Mouse (Mus musculus) frontal cortex, postnatal 14 days (tissue): Measurements from ENCODE around the gene Wdr83.
A peak's percentile ranks its signal among the peaks of the same experiment; 100 is the strongest.
"Not testable (repeated sequence)": the region's sequence is repeated elsewhere in the genome, so short reads cannot be mapped to it uniquely, and the experiment has no call there.

ENCODE experiments used
- DNase-seq, 2 experiments: peaks; one replicate each; pipeline ENCODE4 v3.0.0; 2022; ENCODE audit warnings: low spot score in 2 of 2

The Wdr83 gene

DNA sequence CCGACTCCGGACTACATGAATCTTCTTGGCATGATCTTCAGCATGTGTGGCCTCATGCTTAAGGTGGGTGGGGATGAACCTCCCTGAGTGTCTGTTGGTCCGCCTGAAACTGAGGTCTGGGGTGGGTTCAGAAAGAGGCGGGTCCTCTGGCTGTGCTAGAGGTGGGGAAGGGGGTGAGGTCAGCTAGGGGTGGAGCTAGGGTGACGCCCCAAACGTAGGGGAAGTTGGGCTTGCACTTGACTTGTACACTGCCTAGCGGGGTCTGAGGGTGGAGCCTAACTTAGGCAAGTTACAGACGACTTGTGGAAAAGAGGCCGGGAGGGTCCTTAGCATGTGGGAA, at the start of gene Wdr83:
Gene Wdr83, minus strand, starts transcription at position 91 of the 340 bp plus-strand sequence.
- DNase-seq, result no peak

DNA sequence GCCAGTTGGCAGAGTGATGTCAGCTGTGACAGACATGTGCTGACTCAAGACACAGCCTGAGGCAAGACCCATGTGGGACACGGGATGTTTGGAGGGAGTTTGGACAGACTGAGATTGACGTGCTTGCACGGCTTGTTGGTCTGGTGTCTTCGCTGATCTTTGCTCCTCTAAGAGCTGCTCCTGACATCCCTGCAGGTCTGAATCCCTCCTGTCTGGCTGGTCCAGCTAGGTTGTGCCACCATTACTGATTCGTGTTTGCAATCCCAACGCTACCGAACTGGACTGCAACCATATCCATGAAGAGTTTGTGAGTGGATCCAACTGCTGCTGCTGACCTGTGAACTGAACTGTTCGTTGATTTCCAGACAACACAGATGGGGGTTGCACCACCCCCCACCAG, 42.6 kb upstream of the Wdr83 start:
- DNase-seq, result no peak

DNA sequence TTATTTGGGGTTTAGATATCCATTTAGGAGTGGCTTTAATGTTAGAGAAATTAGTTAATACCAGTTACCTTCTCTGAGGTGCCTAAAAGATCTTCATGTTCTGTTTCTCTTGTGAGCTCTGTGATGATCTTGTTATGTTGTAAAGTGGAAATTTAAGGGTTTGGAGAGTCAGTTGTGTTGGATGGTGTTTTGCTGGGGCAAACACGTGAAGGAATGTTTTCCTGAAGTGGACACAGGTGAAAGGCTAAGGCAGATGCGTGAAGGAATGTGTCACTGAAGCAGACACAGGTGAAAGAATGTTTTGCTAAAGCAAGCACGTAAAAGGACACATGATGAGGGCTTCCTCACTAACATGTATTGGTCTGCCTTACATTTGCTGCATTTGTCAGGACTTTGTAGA, 41.9 kb upstream of the Wdr83 start, which contains the start of gene Zfp791:
Gene Zfp791, minus strand, starts transcription at position 101 of the 400 bp plus-strand sequence.
- DNase-seq, result no peak

DNA sequence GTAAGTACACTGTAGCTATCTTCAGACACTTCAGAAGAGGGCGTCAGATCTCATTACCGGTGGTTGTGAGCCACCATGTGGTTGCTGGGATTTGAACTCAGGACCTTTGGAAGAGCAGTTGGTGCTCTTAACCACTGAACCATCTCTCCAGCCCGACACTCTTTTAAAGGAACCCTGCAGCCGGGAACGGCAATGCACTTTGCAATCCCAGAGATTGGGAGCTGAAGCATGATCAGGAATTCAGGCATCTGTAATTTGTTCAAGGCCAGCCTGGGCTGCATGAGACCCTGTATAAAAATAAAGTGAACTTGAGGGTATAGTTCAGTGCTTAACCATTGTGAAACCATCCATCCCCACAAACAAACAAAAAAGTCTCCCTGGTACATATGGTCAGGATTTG, 39.1 kb upstream of the Wdr83 start:
- DNase-seq, result not testable (repeated sequence)

DNA sequence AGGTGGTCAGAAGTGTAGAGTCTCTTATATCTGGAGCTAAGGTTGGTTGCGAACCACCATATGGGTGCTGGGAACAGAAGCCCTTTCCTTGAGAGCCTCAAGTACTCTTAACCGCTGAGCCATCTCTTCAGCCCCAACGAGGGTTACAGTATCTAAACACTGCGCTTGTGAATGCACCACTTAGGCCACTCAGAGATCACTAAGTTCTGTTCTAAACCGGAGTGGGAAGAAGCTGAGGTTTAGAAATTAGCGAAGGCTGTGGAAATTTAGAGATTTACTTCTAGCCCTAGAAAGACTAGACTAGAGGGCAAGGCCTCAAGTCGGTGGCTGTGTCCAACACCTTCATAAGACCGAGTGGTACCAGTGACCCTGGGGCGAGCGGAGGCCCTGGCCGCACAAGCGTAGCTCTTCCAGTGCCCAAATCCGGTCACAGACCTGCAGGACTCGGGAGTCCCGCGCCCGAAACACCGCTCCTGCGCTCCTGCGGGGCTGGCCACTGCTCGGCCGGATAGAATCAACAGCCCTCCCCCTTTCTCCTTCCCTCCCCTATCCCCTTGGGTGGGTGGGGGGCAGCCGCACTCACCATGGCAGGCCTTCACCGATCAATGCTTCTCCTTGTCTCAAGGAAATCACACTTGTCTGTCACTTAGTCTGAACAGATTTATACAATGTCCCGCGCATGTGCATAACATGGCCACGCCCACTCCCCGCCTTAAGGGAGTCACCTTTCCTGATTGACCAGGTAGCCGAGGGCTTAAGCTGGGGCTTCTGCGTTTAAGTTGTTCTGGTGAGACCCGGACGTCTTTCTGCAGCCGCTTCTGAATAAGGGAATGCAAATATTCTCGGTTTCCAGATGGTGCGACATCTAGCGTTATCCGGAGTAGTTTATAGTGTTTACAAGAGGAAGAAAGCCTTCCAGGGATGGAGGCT, 38.2 kb upstream of the Wdr83 start:
- peak; percentile 73 to 75 for DNase-seq

DNA sequence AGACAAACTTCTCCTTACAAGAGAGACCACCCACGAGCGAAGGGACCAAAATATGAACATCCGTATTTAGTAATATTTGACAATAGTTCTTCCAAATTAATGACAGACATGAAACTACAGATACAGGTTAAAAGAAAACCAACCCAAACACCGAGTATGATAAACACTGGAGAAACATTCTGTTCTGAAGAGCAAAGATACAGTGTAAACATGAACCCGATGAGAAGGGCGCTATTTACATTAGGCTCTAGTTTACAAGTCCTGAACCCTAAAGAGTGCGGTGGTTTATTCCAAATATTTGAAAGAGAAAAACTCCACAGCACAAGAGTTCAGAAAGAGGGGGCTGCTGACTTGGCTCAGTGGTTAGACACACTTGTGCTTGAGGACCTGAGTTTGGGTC, 35.9 kb upstream of the Wdr83 start:
- DNase-seq, result no peak

DNA sequence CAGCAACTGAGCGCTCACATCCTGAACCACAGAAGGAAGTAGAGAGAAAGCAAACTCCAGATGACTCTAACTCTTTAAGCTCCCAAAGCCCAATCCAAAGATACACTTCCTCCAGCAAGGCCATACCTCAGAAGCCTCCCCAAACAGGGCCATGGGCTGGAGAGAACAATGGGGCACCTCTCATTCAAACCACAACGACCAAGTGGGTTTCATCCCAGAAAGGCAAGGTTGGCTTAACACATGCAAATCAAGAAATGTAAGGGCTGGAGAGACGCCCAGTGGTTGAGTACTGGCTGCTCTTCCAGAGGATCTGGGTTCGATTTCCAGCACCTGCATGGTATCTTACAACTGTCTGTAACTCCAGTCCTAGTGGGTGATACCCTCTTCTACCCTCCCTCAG, 34.4 kb upstream of the Wdr83 start:
- no peak for DNase-seq

DNA sequence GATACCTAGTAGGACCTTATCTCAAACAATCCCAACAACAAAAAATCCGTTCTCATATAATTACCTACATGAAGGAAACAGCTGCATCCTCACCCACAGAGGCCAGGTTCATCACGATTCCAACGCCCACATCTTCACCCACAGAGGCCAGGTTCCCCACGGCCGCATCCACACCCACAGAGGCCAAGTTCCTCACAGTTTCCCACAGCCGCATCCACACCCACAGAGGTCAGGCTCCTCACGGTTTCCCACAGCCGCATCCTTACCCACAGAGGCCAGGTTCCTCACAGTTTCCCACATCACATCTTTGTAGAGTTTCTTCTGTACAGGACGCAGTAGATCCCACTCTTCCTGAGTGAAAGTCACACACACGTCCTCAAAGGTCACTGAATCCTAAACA, 32.1 kb upstream of the Wdr83 start:
- no peak for DNase-seq

DNA sequence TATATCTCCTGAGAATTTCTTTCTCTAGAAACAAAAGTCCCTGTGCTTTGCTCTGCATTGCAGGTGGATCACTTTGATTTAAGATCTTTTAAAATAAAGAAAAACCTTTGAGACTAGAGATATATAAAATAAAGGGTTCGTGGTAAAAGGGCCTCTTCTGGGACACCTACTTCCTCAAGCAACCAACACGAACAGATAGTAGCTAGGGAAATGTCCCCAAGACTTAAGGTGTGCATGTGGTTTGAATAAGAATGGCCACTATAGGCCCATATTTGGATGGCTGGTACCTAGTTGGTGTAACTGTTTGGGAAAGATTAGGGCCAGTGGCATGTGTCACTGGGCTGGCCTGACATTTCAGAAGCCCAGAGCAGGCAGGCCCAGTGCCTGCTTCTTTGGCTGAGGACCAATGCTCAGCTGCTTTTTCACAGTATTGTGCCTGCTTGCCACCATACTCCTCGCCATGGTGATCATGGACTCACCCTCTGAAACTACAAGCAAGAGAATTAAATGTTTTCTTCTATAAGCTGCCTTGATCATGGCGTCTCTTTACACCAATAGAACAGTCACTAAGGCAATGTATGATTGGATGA, 19.1 kb upstream of the Wdr83 start:
- no peak for DNase-seq

DNA sequence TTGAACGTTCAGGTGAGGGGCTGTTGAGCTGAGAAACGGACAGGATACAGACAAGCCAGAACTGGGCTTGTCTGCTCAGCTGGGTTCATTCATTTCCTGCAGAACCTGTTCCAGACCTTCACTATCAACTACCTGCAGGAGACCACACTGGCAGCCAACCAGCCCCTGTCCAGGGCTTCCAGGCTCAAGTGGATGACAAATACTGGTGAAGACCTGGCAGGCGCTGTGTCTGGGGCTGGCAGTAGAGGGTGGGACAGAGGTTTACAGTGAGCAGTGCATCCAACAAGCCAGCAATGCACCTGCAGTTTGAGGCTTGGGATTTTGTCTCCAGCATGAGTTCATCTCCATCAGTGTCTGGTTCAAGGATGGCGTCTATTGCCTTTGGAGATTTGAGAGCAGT, 15.7 kb upstream of the Wdr83 start:
- no peak for DNase-seq

DNA sequence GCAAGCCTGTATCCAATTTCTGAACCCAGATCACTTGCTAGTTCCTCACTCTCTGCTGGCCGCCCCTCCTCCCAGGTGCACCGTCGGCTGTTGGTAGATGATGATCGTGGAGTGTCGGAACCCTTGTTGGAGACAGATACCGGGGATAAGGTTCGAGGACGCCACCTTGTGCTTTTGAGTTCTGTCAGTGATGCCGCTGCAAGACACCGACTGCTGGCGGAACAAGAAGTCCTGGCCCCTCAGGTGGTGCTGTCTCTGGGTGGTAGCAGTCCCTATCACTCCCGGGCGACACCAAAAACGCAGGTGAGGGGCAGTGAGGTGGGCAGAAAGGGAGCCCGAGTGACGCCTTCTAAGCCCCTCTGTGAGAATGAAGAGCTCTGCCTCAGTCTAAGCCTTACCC, 15.1 kb upstream of the Wdr83 start:
- DNase-seq, result no peak

DNA sequence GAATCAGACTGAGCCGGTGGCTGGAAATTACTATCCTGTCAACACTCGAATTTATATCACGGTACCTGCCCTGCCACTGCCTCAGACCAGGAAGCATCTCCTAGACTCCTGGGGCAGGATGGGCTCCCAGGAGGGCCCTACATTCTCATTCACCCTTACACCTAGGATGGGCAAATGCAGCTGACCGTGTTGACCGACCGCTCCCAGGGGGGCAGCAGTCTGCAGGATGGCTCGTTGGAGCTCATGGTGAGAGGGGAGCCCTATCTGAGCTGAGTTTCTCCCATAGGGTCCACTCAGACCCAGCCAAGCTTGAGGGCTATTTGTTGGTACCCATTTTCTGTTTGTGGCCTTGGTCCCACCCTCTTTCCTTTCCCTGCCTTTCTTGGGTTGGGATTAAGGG, 14.5 kb upstream of the Wdr83 start:
- DNase-seq, result no peak

DNA sequence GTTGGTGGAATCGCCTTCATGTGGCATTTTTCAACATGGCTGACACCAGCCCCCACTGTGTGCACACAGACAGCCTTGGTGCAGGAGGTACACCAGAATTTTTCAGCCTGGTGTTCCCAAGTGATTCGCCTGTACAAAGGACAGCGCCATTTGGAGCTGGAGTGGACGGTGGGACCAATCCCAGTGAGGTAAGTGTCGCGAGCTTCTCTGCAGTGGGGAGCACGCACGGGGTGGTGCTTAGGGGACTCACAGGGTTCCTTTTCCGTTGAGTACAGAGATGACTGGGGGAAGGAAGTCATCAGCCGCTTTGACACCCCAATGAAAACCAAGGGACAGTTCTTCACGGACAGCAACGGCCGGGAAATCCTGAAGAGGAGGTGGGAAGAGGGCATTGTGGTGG, 13.9 kb upstream of the Wdr83 start:
- no peak for DNase-seq

DNA sequence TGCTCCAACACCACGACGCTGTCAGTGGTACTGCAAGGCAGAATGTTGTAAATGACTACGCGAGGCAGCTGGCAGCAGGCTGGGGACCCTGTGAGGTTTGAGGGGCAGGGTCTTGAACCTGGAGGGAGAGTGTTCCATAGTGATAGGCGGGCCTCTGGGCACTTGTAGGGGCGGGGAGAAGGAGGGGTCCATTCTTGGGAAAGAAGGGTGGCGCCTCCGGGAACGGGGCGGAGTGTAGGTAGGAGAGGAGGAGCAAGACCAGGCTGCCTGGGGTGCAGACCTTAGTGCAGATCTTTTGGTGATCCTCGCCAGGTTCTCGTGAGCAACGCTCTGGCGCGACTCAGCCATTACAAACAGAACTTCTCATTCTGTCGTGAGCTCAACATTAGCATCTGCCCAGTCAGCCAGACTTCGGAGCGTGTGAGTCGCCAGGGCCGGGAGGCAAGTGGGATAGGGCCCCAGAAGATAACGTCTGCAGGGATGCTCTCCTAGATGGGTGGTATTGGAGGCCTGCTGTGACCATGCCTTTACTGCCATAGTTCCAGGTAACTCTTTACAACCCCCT, 10.5 kb upstream of the Wdr83 start:
- no peak for DNase-seq

DNA sequence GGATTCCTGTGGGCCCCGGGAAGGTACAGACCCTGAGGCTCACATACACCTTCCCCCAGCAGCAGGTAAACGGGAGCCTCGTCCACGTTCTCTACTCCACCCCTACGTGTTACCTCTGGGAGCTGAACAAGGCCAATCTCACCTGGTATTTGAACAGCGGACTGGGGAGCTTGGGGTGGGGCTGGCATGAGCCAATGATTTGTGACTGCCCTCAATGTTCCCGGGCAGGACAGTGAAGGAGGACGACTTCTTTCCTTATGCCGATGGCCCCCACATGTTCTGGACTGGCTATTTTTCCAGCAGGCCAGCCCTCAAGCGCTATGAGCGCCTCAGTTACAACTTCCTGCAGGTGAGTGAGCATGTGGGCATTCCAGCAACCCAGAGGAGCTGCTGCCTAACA, 9.8 kb upstream of the Wdr83 start:
- no peak for DNase-seq

DNA sequence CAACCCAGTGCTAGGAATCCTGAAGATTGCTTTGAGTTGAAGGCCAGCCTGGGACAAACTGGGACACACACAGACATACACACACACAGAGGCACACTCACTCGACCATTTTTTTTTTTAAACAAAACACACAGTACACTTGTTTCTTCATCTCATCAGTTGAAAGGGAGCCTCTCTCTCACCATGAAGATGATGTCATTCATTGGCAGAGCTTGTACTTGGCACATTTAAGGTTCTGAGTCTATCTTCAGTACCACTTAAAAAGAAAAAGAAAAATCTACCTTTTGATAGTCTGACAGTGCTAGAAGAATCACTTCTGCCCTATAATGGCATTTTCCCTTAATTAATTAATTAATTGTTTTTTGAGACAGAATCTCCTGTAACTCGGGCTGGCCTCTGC, 7.7 kb upstream of the Wdr83 start:
- DNase-seq, result no peak

DNA sequence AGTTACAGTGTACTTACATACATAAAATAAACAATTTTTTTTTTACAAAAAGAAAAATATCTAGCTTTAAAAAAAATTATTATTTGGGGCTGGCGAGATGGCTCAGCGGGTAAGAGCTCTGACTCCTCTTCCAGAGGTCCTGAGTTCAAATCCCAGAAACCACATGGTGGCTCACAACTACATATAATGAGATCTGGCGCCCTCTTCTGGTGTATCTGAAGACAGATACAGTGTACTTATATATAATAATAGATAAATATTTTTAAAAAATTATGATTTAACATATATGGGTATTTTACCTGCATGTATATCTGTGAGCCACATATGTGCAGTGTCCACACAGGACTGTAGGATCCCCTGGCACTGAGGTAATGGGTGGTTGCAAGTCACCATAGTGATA, 5.1 kb upstream of the Wdr83 start:
- DNase-seq, result no peak

DNA sequence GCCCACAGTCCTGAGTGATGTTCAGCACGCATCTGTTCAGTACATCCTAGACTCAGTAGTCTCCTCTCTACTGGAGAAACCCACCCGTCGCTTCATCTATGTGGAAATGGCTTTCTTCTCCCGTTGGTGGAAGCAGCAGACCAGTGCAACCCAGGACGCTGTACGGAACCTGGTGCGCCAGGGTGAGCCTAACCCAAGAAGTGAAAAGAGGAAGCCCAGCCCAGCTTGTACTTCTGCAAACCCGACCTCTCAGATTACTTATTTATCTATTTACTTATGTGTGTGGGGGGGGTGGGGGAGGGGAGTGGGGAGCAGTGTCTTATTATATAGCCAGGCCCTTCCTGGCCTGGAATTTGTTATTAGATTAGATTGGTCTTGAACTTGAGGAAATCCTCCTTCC, 3.5 kb upstream of the Wdr83 start:
- DNase-seq, result no peak

DNA sequence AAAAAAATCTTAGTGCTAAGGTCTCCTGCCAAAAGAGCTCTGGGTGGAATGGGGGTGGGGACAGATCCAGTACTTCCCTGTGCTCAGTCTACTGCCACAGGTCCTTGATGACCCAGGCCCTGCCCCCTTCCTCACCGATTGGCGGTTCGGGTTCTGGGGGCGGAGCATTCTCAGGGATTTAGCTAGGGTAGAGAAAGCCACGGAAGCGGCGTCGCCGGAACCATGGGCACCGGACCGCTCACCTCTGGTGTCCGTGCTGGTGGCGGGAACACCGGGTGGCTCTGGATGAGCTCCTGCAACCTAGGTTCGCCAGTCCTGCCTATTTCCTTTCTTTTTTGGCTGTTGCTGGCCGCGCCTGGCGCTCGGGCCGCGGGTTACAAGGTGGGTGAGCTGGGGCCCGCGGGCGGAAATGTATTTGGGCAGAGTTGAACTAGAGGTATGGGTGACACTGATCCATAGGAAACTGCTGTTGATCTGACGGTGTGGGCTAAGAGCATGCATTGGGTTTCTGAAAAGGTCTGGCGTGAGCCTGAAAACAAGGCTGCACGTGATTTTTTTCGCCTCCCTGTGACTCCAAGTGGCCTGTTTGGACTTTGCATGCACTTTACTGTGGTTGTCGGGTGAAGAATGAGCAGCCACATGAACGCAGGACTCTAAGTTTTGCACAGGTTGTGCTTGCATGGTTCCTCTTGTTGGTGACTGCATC, 2.2 kb upstream of the Wdr83 start, which contains the start of gene Man2b1:
Gene Man2b1, plus strand, starts transcription at position 163 of the 706 bp plus-strand sequence.
- DNase-seq, result peak; percentile 84 to 87

DNA sequence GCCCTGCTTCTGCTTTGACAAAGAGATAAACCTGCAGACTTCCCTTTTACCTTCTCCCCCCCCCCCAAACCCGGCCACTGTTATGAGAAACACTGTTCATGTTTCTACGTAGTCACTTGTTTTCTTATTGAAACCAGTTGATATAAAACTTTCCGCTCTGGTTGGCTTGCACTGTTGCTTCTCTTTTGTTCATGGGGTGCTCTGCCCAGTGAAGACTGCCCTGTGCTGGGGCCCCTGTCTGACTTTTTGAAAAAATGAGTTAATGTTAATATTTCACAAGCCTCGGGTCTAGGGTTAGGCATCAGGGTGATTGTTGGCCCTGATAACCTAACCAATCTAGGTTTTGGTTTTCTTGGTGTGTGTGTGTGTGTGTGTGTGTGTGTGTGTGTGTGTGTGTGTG, 1.1 kb upstream of the Wdr83 start:
- not testable (repeated sequence) for DNase-seq

DNA sequence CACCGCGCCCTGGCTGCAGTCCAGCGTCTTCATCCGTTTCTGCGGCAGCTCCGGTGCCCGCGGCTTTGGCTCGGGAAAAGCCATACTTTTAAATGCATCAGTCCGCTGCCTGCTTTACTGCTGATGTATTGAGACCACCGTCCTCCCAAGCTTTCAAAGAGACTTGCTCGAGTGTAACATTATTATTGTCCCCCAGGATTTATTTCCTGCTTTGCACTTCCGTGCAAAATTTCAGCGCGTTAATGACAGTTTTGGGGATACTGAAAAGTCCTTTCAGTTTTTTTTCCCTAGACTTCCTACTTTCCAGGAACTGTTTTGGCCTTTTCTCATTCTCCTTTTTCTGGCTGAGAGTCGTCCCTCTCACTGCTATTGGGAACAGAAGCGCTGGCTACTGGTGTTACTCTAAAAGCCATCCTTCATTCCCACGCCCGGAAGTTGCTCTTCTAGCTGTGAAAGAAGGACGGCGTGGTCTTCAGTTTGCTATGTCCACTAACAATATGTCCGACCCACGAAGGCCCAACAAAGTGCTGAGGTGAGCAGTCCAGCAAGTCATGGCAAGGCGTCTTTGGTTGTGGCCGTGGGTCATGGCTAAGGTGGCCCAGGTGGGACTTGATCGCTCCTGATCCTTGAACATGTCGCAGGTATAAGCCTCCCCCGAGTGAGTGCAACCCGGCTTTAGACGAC, 432 bp downstream of the Wdr83 start, which contains the start of gene Wdr83os:
Gene Wdr83os, plus strand, starts transcription at position 209 of the 684 bp plus-strand sequence.
- DNase-seq, result peak in 1 of 2 experiments; percentile 32

DNA sequence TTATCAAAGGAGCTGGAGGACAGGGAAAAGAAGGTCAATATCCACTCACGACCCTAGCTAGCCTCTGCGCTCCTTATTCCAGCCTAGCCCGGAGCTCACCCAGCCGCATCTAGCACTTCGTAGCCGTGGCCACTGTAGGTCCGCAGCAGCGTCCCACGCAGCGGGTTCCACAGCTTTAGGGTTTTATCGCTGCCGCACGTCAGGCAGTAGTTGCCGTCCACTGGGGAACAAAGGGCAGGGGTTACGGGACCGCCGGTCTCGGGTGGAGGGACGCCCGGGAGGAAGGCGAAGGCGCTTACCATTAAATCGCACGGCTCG, 933 bp downstream of the Wdr83 start:
- no peak for DNase-seq
